Mouse (Mus musculus): ENCODE results near the gene 5730409E04Rik.

The 5730409E04Rik gene

GRCm38 (mm10) chr4:126637446-126637845, 27.8 kb downstream of the 5730409E04Rik start:
- no peak for DNase-seq (ENCODE audit: low read depth, low spot score)

GRCm38 (mm10) chr4:126639339-126639738, 29.7 kb downstream of the 5730409E04Rik start:
- no peak for DNase-seq (ENCODE audit: low read depth, low spot score)

GRCm38 (mm10) chr4:126641901-126642300, 32.3 kb downstream of the 5730409E04Rik start:
- no peak for DNase-seq (ENCODE audit: low read depth, low spot score)

- DNase-seq (ENCODE audit: low read depth, low spot score) = no peak
Observed at GRCm38 (mm10) chr4:126643815-126644214, 34.2 kb downstream of the 5730409E04Rik start.

GRCm38 (mm10) chr4:126644333-126644963, 34.8 kb downstream of the 5730409E04Rik start:
- no peak for DNase-seq (ENCODE audit: low read depth, low spot score)

- DNase-seq (ENCODE audit: low read depth, low spot score) = peak; percentile 51
Observed at GRCm38 (mm10) chr4:126647996-126648910, 38.6 kb downstream of the 5730409E04Rik start.

GRCm38 (mm10) chr4:126653148-126653547, 43.5 kb downstream of the 5730409E04Rik start:
- no peak for DNase-seq (ENCODE audit: low read depth, low spot score)

- DNase-seq (ENCODE audit: low read depth, low spot score) = no peak
Observed at GRCm38 (mm10) chr4:126655356-126655755, 45.7 kb downstream of the 5730409E04Rik start.

- no peak for DNase-seq (ENCODE audit: low read depth, low spot score)
Observed at GRCm38 (mm10) chr4:126661249-126661648, 51.6 kb downstream of the 5730409E04Rik start.

Data from retina, postnatal 7 days (tissue).